Mouse (Mus musculus) gastrocnemius, postnatal 14 days (tissue): ENCODE data around the gene Aspdh. TPM values are rescaled to one million over a fixed set of nuclear protein-coding genes. Genes with fewer than 3 reads are reported as not detected.
A peak's percentile ranks its signal among the peaks of the same experiment; 100 is the strongest.

Experiments used
- DNase-seq: peaks from one replicate; pipeline ENCODE4 v3.0.0; 2021; ENCODE audit warnings: mixed read lengths
- intact Hi-C: fragments of 180-260 bp; cut with DNase I; formaldehyde crosslinking; loops from one replicate; pipeline ENCODE4 v1.15.1; 2025; ENCODE audit warnings: low total_unique reads
- microRNA-seq, 2 experiments: library from miRNA; unstranded; fragments of <30 nt; microRNA quantifications; one replicate each; pipeline ENCODE4 v1.2.0; 2021
- total RNA-seq, 2 experiments: library from RNA; stranded (reverse); gene quantifications; 2 replicates each; pipeline ENCODE4 v1.2.3; 2021

Gene Aspdh
- total RNA-seq, 2 experiments from 2014 or later = not detected

DNA sequence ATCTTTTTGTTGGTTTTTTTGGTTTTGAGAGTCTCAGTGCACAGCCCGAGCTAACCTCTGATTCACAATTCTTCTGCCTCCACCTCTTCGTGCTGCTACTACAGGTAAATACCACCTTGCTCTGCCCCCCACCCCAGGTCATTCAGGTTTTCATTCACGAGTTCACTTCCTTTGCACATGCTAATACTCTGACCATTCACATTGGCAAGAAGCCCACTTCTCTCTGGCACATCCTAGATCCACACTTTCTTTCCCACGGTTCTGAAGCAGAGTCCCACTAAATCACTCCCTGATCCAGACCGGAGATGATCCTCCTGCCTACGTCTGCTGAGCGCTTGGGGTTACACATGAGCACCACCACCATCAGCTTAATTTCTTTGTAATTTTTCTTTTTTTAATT, 29.9 kb downstream of the Aspdh start:
- DNase-seq = no peak
- intact Hi-C loops = no loop called here

DNA sequence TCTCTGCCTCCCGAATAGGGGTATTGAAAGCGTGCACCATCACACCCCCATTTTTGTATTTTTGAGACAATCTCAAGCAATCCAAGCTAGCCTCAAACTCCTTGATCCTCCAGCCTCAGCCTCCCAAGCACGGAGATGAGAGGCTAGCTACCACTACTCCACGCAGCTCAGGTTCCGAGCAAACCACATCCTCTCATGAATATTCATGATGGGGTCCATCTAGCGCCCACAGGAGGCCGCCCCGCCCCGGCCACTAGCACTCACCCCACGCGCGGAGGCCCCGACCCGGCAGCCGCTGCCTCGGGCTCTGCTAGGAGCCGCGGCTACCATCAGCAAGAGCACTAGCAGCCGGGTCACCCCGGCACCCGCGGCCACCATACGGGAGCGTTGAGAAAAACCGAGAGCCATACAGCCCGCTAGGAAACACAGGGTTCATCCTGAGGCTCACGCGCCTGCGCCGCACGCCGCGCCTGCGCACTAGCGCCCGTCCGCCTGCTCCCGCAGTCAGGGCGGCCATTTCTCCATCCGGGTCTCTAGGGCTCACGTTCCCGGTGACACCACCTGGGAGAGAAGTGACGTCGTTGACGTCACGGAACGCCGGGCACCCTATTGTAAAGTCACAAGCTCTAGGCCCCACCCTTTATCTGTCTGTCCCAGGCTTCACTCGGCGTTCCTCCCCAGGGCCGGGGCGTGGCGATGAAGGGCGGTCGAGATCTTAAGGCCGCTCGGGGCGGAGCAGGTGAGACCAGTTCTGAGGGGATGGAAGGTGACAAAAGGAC, 31.0 kb downstream of the Aspdh start, which contains the start of the genes Emc10 and Fam71e1:
Gene Emc10, minus strand, starts transcription at position 538 of the 779 bp plus-strand sequence.
Gene Fam71e1, plus strand, starts transcription at position 590 of the 779 bp plus-strand sequence.
- peak; percentile 95 for DNase-seq
- intact Hi-C loops = no loop called here

DNA sequence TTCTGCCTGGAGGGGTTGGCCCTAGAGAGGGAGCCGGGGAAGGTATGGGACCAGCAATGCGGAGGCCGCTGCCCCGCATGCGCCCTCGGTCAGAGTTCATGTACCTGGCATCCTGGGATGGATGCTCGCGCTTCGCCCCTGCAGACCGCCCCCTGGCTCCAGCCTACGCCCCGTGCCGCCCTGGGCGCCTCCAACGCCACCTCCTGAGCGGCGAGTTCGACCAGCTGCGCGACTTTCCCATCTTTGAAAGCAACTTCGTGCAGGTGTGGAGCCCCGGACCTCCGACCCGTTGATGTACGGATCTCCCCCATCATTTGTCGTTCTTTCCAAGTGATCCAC, 31.5 kb downstream of the Aspdh start:
- DNase-seq = no peak
- intact Hi-C loops = no loop called here

DNA sequence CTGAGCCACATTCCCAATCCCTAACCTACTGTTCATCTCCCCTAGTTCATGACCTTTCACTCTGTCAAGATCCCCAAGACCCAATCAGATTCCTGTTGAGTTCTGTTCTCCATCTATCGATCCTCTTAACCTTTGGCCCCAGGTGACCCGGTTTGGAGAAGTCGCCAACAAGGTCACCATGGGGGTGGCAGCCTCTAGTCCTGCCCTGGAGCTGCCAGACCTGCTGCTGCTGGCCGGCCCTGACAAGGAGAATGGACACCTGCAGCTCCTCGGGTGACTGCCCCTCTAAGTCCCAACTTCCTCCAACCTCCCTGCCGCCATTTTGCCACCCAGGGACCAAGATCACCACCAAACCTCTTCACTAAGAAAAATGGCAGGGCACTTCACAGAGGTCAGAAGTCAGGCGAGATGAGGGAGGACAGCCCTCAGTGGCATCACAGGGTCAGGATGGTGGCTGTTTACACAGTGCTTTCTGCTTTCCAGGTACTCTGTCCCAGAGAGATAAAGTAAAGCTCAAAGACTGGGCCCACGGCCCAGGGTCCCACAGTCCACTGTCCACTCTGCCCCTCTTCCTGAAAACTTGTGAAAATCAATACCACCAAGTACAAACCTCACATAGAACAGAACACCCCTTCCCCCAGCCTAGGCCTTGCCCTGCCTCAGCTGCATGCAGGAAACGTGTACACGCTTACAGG, 32.3 kb downstream of the Aspdh start:
- intact Hi-C loops = no loop called here
- no peak for DNase-seq

DNA sequence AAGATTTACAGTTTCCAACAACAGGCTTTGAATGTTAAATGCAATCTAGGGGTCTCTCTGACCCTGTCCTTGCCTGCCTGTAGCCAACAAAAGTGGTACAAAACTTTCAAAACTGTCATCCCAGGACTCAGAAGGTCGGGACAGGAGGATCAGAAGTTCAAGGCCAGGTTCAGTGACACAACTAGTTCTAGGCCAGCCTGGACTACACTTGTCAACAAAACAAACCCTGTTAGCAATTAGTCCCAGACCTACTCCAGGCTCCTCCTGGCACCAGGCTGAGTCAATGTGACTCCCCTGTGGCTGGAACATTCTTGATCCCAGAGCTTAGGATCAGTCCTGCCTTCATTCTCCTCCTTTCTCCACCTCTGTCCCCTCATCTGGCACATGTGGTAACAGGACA, 33.7 kb downstream of the Aspdh start:
- DNase-seq = no peak
- intact Hi-C loops = no loop called here

DNA sequence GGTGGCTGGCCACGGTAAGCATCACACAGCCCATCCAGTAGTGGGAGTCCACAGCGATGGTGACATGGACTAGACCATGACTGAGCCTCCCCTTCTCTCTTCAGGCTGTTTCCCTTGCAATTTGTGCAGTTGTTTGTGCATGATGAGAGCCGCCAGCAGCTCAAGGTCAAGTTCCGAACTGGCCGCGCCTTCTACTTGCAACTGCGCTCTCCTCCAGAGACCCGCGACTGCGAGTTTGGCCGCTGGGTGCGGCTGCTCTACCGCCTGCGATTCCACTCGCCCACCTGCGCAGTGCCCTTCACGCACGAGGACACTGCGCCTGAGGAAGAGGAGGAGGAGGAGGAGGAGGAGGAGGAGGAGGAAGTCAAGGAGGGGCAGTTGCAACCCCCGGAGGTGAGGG, 34.9 kb downstream of the Aspdh start:
- intact Hi-C loops = loop anchor here (5.0 kb wide), 1 partner anchor 52 kb away; the partner anchor contains the start of gene Nr1h2
- no peak for DNase-seq

DNA sequence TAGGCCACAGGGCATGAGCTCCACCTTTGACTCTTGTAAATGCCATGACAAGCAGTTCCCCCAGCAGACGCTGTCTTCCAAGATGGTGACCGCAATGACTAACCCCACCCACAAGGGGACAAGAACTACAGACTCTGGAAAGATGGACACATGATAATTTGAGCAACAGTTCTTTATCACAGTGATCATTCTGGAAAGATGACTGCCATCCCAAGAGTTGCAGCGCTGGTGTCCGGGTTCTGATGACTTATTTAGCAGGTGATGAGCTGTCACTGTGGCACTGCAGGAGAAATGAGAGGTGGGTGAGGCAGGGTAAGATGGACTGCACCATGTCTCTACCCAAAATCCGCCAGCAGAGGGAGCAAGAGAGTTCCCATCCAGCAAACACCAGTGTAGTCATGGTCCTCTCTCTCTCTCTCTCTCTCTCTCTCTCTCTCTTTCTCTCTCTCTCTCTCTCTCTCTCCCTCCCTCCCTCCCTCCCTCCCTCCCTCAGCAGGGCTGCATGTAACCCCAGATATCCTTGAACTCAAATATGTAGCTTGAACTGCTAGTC, 36.4 kb downstream of the Aspdh start:
- peak; percentile 59 for DNase-seq
- intact Hi-C loops = loop anchor here (5.0 kb wide), 1 partner anchor 51 kb away; the partner anchor contains the start of gene Nr1h2

DNA sequence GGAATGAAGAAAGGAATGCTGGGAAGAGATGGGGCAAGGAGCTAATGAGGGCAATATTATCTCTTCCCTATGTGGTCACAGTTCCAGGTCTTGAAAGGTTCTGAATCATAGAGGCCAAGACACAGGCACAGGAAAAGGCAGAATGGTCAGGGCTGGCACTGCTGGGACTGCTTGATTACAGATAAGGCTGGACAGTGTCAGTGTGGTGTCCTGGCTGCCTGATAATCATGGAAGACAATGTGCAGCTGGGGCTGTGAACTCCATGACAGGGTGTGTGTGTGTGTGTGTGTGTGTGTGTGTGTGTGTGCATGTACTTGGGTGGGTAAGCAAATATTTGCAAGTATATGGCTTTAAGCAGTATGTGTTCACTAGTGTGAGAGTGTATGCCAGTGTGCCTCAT, 42.3 kb downstream of the Aspdh start:
- DNase-seq = no peak
- intact Hi-C loops = no loop called here

Small RNA genes within 50 kb of the gene (microRNA-seq; reads per million reads assigned to microRNA genes)
- 0.64 to 1.0 reads per million in 2 experiments for gene Mir7052

Other genes with a start within 250 kb of the Aspdh start
- gene Klk1b5, start 249.4 kb upstream of the Aspdh start, total RNA-seq = not detected
- gene Klk1, start 240.0 kb upstream of the Aspdh start, total RNA-seq = under 1 TPM in 1 of 2 experiments, not detected in 1; 0.23 TPM
- gene Gm36864, start 229.2 kb upstream of the Aspdh start, total RNA-seq = not detected
- under 1 TPM; 0.21 to 0.33 TPM for gene 1700028J19Rik, start 218.7 kb upstream of the Aspdh start, total RNA-seq
- gene 2410002F23Rik, start 218.7 kb upstream of the Aspdh start, total RNA-seq = 10 to 100 TPM; 14.2 to 16.2 TPM
- gene Acp4, start 208.0 kb upstream of the Aspdh start, total RNA-seq = not detected
- gene Gm15517, start 203.9 kb upstream of the Aspdh start, total RNA-seq = not detected
- 1 to 10 TPM; 4.2 to 5.6 TPM for gene Clec11a, start 158.5 kb upstream of the Aspdh start, total RNA-seq
- gene Shank1, start 155.1 kb upstream of the Aspdh start, total RNA-seq = under 1 TPM; 0.73 to 0.80 TPM
- gene Syt3, start 81.3 kb upstream of the Aspdh start, total RNA-seq = under 1 TPM; 0.35 to 0.49 TPM
- not detected for gene 1700008O03Rik, start 79.6 kb upstream of the Aspdh start, total RNA-seq
- 1 to 10 TPM in 1 of 2 experiments, under 1 TPM in 1; 0.51 to 1.3 TPM for gene Lrrc4b, start 36.4 kb upstream of the Aspdh start, total RNA-seq
- 10 to 100 TPM; 60.2 to 73.5 TPM for gene Josd2, start 2.6 kb downstream of the Aspdh start, total RNA-seq
- gene Emc10, start 31.1 kb downstream of the Aspdh start, total RNA-seq = 10 to 100 TPM; 44.1 to 48.8 TPM
- gene Fam71e1, start 31.2 kb downstream of the Aspdh start, total RNA-seq = 1 to 10 TPM; 3.8 to 4.7 TPM
- 1,000 to 10,000 TPM; 3,999 to 4,490 TPM for gene Mybpc2, start 59.3 kb downstream of the Aspdh start, total RNA-seq
- gene Spib, start 66.7 kb downstream of the Aspdh start, total RNA-seq = under 1 TPM; 0.16 to 0.18 TPM
- gene Pold1, start 83.5 kb downstream of the Aspdh start, total RNA-seq = 1 to 10 TPM; 7.0 to 7.8 TPM
- gene Nr1h2, start 88.6 kb downstream of the Aspdh start, total RNA-seq = 10 to 100 TPM; 28.0 to 28.2 TPM
- not detected for gene Napsa, start 107.0 kb downstream of the Aspdh start, total RNA-seq
- gene Kcnc3, start 125.3 kb downstream of the Aspdh start, total RNA-seq = 1 to 10 TPM; 2.9 to 3.1 TPM
- gene Myh14, start 205.5 kb downstream of the Aspdh start, total RNA-seq = 10 to 100 TPM; 20.6 to 24.4 TPM
- gene Izumo2, start 243.4 kb downstream of the Aspdh start, total RNA-seq = not detected